Mouse (Mus musculus) monocyte, adult 5-6 weeks (primary cell): ENCODE measurements around the gene Bace2. TPM values are rescaled to one million over a fixed set of nuclear protein-coding genes. Genes with fewer than 3 reads are reported as not detected.

Source experiments
- ATAC-seq: fragments of 153-309, 156-312 bp; replicated peaks from 2 replicates; pipeline ENCODE4 v1.8.0; 2017; ENCODE audit warnings: mild to moderate bottlenecking; ENCODE audit not compliant: low TSS enrichment, insufficient number of reproducible peaks, severe bottlenecking, poor library complexity, low FRiP score
- total RNA-seq: library from RNA; stranded (forward); fragments of 200-1000, 200-491, 200-594 nt; gene quantifications from 3 replicates; pipeline ENCODE4 v1.2.3, GENCODE M21; 2017

Gene Bace2
- total RNA-seq, 1 experiment from 2014 or later = not detected

GRCm38 (mm10) chr16:97396436-97396835 is 39.9 kb downstream of the Bace2 start:
- no peak for ATAC-seq

GRCm38 (mm10) chr16:97397945-97398531 is 41.5 kb downstream of the Bace2 start:
- ATAC-seq = no peak

- ATAC-seq = no peak
Observed at GRCm38 (mm10) chr16:97399991-97400390, 43.4 kb downstream of the Bace2 start.

- no peak for ATAC-seq
Observed at GRCm38 (mm10) chr16:97401741-97402140, 45.2 kb downstream of the Bace2 start.

GRCm38 (mm10) chr16:97402213-97402785 is 45.8 kb downstream of the Bace2 start:
- ATAC-seq = no peak

- ATAC-seq = no peak
Observed at GRCm38 (mm10) chr16:97405476-97406012, 49.0 kb downstream of the Bace2 start.

- no peak for ATAC-seq
Observed at GRCm38 (mm10) chr16:97417896-97418542, 61.5 kb downstream of the Bace2 start.

- ATAC-seq = no peak
Observed at GRCm38 (mm10) chr16:97418749-97419453, 62.4 kb downstream of the Bace2 start.

- ATAC-seq = no peak
Observed at GRCm38 (mm10) chr16:97421671-97422070, 65.1 kb downstream of the Bace2 start.

GRCm38 (mm10) chr16:97423627-97424026 is 67.1 kb downstream of the Bace2 start:
- ATAC-seq = no peak

GRCm38 (mm10) chr16:97428026-97428425 is 71.5 kb downstream of the Bace2 start:
- no peak for ATAC-seq

GRCm38 (mm10) chr16:97430091-97430490 is 73.5 kb downstream of the Bace2 start:
- ATAC-seq = no peak

- ATAC-seq = no peak
Observed at GRCm38 (mm10) chr16:97431328-97431727, 74.8 kb downstream of the Bace2 start.

- no peak for ATAC-seq
Observed at GRCm38 (mm10) chr16:97434206-97434605, 77.7 kb downstream of the Bace2 start.

GRCm38 (mm10) chr16:97437448-97438056 is 81.0 kb downstream of the Bace2 start:
- no peak for ATAC-seq

GRCm38 (mm10) chr16:97438191-97438590 is 81.6 kb downstream of the Bace2 start:
- ATAC-seq = no peak

- no peak for ATAC-seq
Observed at GRCm38 (mm10) chr16:97441967-97442366, 85.4 kb downstream of the Bace2 start.

- peak; percentile 85 for ATAC-seq
Observed at GRCm38 (mm10) chr16:97443670-97444263, 87.2 kb downstream of the Bace2 start.

- ATAC-seq = no peak
Observed at GRCm38 (mm10) chr16:97447386-97447785, 90.8 kb downstream of the Bace2 start.
